Mouse (Mus musculus): ENCODE measurements around the gene Hsd11b2.

- TF ChIP-seq EP300 (IDR thresholded peaks at IDR 0.05; ENCODE audit: insufficient read depth, low read depth, low read length) (peak; percentile 53; the same call in 1 of the 2 replicates), CTCF (IDR thresholded peaks at IDR 0.05; ENCODE audit: low read depth, low read length) (peak; percentile 97)
Measured at GRCm38 (mm10) chr8:105476628-105477413, 41.7 kb upstream of the Hsd11b2 start.

All from ES-Bruce4 (cell line).